Mouse (Mus musculus) lung, postnatal 25 days (tissue): ENCODE results near the gene Flt4.

Experiments
- DNase-seq: peaks from one replicate; pipeline ENCODE4 v3.0.0; 2022; ENCODE audit warnings: low spot score

The Flt4 gene

GRCm38 (mm10) chr11:49645677-49646076 lies 36.6 kb downstream of the Flt4 start:
- DNase-seq, result no peak

GRCm38 (mm10) chr11:49650113-49650993 lies 41.3 kb downstream of the Flt4 start:
- DNase-seq, result no peak

GRCm38 (mm10) chr11:49650994-49651761 lies 42.1 kb downstream of the Flt4 start:
- DNase-seq, result no peak

- no peak for DNase-seq
These were observed 42.8 kb downstream of the Flt4 start for GRCm38 (mm10) chr11:49651762-49652322.

GRCm38 (mm10) chr11:49652401-49653078 lies 43.5 kb downstream of the Flt4 start:
- peak; percentile 83 for DNase-seq

GRCm38 (mm10) chr11:49653079-49653408 lies 44.0 kb downstream of the Flt4 start:
- no peak for DNase-seq

- DNase-seq, result no peak
These were observed 45.6 kb downstream of the Flt4 start for GRCm38 (mm10) chr11:49654651-49655050.

GRCm38 (mm10) chr11:49655501-49655900 lies 46.4 kb downstream of the Flt4 start:
- DNase-seq, result no peak

DNA sequence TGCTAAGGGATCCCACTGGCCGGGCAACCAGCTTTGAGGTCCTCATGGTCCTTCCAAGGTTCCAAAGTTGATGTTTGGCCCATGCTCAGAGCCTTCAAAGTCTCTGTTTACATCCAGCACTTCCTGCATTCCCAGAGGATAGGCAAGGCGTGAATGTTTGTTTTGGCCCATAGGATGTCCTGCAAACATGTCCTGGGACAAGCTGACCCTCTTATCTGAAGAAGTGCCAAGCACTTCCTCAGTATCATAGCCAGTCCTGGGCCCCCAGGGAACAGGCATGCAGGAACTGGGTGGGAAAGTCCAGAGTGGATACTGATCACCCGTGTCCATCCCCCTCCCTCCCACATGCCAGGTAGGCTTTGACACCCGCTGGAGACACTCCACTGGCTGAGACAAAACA lies 49.0 kb downstream of the Flt4 start:
- peak; percentile 77 for DNase-seq

GRCm38 (mm10) chr11:49658791-49659469 lies 49.9 kb downstream of the Flt4 start:
- peak; percentile 48 for DNase-seq

DNA sequence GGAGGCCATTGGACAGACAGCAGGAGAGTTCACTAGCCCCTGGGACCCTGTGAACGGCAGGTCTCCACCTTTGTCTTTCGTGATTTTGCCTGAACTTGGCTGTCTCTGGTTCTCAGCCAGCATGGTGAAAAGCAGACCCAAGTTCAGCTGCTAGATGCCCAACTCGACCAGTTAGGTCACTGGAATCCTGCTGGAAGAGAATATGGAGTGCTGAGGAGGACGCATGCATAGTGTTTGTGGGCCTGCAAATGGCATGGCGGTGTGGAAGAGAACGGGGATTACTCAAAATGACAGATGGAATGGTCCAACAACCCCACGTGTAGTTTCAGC lies 50.4 kb downstream of the Flt4 start:
- DNase-seq, result no peak

DNA sequence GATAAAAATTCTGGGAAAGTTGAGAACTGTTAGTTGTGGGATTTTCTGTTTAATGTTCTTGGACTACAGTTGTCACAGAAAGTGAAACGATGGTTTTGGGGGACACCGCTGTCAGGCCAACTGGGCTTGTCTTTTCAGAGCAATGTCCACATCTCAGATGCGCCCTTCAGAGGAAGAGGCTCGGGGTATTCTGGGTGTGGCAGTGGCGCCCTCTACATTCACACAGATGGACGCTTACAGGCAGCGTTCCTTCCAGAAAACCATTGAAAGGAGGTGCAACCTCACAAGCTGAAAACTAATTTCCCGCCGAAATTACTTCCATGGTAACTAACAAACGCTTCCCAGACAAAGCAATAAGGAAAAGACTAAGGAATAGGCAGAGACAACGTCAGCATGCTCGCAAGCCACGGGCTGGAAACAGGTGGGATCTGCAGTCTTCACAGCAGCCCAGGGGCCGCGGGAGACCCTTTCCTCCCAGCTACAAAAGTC lies 53.3 kb downstream of the Flt4 start:
- DNase-seq, result no peak

DNA sequence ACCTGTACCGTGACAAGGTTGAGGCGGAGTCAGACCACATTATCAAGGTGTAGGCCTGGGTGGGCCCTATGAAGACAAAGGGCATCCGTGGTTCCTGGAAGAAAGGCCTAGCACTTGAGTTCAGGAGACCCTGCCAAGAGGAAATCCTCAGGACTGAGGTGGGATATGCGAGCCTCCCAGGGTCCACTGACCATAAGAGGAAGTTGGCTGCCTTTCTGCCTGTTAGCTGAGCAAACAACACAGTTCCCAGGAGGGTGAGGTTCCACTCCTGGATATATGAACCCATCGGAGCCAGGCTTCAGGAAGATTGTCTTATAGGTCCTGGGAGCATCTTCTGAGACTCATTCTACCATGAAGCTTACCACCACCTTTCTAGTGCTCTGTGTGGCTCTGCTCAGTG lies 54.2 kb downstream of the Flt4 start, which contains the start of gene Scgb3a1:
Scgb3a1 (plus strand) TSS at position 301 of the 400 bp plus-strand sequence.
- DNase-seq, result no peak

DNA sequence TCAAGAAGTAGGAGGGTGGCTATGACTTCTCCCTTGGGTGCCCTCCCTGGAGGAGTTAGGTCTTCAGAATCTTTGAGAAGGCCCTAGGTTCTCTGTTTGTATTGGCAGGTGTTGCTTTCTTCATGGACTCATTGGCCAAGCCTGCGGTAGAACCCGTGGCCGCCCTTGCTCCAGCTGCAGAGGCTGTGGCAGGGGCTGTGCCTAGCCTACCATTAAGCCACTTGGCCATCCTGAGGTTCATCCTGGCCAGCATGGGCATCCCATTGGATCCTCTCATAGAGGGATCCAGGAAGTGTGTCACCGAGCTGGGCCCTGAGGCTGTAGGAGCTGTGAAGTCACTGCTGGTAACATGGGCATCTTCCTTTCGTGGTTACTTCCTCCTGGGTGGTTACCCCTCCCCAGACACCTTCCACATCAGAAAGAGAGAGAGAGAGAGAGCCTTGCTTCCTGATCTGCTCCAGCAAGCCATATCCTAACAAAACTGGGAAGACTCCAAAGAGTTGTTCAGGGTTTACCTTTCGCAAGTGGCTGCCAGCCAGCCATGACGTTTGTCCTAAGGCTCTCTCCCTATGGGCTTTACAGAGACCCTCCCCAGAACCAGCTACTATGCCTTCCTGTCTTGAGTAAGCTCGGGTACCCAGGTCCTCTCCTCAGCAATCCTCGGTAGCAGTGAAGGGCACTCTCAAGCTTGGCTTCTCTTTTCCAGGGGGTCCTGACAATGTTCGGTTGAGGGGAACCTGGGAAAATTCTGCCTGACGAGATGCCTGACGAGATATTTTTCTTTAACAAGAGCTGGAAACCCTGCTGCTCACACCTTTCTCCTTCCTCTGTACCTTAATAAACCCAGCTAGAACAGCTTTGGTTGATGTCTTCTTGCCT lies 55.4 kb downstream of the Flt4 start:
- no peak for DNase-seq

DNA sequence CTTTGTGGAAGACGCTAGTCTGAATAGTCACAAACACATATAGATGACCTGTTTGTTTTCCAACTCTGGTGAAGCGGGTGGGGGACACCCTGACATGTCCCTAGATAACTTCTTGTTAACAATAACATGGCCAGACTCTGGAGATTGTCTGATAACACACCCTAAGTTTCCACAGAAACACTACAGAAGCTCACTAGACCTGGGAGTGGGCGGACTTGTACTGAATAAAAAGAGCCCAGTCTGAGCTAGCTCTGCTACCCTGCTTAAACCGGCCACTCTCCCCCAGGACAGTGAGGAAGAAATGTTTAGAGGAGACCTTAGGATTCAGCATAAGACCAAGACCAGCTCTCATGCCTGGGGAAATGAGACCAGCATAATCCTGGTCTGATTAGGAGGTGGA lies 56.4 kb downstream of the Flt4 start:
- DNase-seq, result peak; percentile 27

DNA sequence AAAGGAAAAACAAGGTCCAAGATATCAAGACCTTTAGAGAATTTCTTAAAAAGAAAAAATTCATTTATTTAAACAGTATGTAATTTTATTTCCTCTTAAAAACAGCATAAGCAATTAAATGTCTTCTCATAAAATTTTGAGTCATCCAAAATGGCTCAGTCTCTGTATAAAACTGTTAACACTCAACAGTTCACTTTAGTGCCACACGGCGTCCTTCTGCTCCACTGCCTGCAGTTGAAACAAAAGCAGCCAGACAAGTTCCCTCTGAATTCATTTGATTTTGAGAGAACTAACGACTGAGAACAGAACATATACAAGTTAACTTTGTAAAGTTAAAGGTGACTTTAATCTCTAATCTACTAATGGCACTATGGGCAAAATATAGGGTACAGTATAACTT lies 64.4 kb downstream of the Flt4 start:
- no peak for DNase-seq

- no peak for DNase-seq
These were observed 75.3 kb downstream of the Flt4 start for GRCm38 (mm10) chr11:49684237-49684973.

DNA sequence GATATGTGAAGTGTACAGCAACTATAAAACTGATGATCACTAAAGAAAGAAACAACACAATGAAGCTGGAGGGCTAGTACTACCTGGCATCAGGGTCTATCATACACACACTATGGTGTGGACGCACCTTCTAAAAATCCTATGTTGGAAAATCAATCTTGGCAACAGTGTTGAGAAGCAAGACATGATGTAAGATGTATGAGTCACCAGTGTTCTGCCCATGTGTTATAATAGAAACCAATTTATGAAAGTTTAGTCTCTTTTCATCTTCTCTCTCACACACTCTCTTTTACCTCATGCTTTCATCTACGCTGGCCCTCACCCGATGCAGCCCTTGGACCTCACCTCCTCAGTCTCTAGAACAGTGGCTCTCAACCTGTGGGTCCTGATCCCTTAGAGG lies 86.0 kb downstream of the Flt4 start:
- no peak for DNase-seq

DNA sequence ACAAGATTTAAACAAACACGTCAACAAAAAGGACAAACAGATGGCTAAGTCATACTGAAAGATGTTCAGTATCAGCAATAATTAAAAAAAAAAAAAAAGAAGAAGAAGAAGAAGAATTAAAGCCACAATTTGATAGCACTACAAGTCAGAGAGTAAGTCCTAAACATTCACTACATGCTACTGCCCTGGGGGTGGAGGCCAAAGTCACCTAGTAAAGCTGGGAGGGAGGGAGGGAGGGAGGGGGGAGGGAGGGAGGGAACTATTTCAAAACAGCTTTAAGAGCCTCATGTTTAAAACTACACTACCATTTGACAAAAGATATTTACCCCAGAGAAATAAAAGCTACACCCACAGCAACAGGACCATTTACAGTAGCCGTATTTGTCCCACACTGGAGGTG lies 86.6 kb downstream of the Flt4 start:
- DNase-seq, result no peak

- DNase-seq, result no peak
These were observed 87.4 kb downstream of the Flt4 start for GRCm38 (mm10) chr11:49696472-49696871.
